20 mouse cellular contexts compared by ENCODE assay signal in the genomic region with DNA sequence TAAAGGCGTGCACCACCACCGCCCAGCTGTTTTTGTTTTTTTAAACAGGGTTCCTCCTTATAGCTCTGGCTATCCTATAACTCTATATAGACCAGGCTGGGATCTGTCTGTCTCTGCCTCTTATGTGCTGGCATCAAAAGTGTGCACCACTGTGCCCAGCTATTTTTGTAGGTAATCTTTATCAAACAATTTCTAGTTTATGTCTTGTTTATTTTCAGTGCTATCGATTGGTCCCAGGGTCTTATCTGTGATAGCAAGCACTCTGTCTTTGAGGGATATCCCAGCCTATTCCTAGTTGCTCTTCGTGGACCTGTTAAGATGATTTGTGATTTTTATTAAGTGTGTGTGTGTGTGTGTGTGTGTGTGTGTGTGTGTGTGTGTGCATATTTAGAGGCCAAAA. TPM values are rescaled to one million over a fixed set of nuclear protein-coding genes. Genes with fewer than 3 reads are reported as not detected.
DNase-seq lines count a peak whose midpoint lies in the region; ATAC-seq and TF ChIP-seq lines count a peak whose summit lies in the region.
"Had no signal": no experiment of that assay in that cellular context is flagged by ENCODE, and none has a peak within 500 bp of the region (broad histone marks: within the 10 kb centered on the region; RNA-seq: fewer than 3 reads in every experiment).

No protein-coding gene starts in this region.

- no peaks in the 10 kb centered on the region for H3K27me3 ChIP-seq in neural tube, embryonic 12.5 days (replicated peaks)
- no peaks in the 10 kb centered on the region for H3K27me3 ChIP-seq in liver, embryonic 12.5 days (replicated peaks)
- no peaks in the 10 kb centered on the region for H3K27me3 ChIP-seq in liver, embryonic 16.5 days (ENCODE audit: control insufficient read depth, insufficient read depth, low read depth, low read length)
- H3K27me3 ChIP-seq: CH12.LX; embryonic facial prominence, embryonic 12.5 days; forebrain, embryonic 12.5 days; heart, embryonic 13.5 days; hindbrain, embryonic 15.5 days had no signal

- WGBS in neural tube, embryonic 12.5 days: 86% methylated on average over 4 of the region's 4 CpGs
- whole genome bisulfite sequencing in liver, embryonic 12.5 days (ENCODE audit: insufficient replicate concordance): 39% methylated on average over 4 of the region's 4 CpGs
- WGBS in liver, embryonic 16.5 days (ENCODE audit: insufficient replicate concordance): 47% methylated on average over 4 of the region's 4 CpGs

- H3K9me3 ChIP-seq in neural tube, embryonic 12.5 days: no peaks in the 10 kb centered on the region
- H3K9me3 ChIP-seq in liver, embryonic 12.5 days (replicated peaks): no peaks in the 10 kb centered on the region
- no peaks in the 10 kb centered on the region for H3K9me3 ChIP-seq in liver, embryonic 16.5 days (replicated peaks; ENCODE audit: control insufficient read depth, low read length)
- H3K9me3 ChIP-seq: embryonic facial prominence, embryonic 12.5 days; forebrain, embryonic 12.5 days; heart, embryonic 13.5 days; hindbrain, embryonic 15.5 days had no signal

- H3K36me3 ChIP-seq in neural tube, embryonic 12.5 days: peaks cover 49% of the 10 kb centered on the region
- H3K36me3 ChIP-seq in liver, embryonic 12.5 days: peaks cover 77% of the 10 kb centered on the region
- peaks cover 37% of the 10 kb centered on the region for H3K36me3 ChIP-seq in liver, embryonic 16.5 days (ENCODE audit: control insufficient read depth, insufficient read depth)

- no peak for ATAC-seq in neural tube, embryonic 12.5 days (ENCODE audit: low FRiP score, low read depth)
- peak; percentile 65 for ATAC-seq in liver, embryonic 12.5 days
- peak; percentile 63 for ATAC-seq in liver, embryonic 16.5 days (ENCODE audit: low read depth)
- ATAC-seq: forebrain, embryonic 16.5 days had no signal

- H3K4me1 ChIP-seq in neural tube, embryonic 12.5 days: no peaks in the 10 kb centered on the region
- H3K4me1 ChIP-seq in liver, embryonic 12.5 days: peaks cover 53% of the 10 kb centered on the region
- peaks cover 19% of the 10 kb centered on the region for H3K4me1 ChIP-seq in liver, embryonic 16.5 days (ENCODE audit: control insufficient read depth, low read depth, low read length)
- H3K4me1 ChIP-seq: embryonic facial prominence, embryonic 12.5 days; forebrain, embryonic 12.5 days; heart, embryonic 13.5 days; hindbrain, embryonic 15.5 days had no signal

- no peak for TF ChIP-seq CTCF in layer of hippocampus, adult 2 months (conservative IDR thresholded peaks at IDR 0.05)

- no peak overlapping the region for H3K27ac ChIP-seq in neural tube, embryonic 12.5 days
- peak overlapping the region; percentile 72 for H3K27ac ChIP-seq in liver, embryonic 12.5 days
- peak overlapping the region; percentile 41 for H3K27ac ChIP-seq in liver, embryonic 16.5 days (ENCODE audit: low read length)
- no peak overlapping the region for H3K27ac ChIP-seq in layer of hippocampus, adult 2 months
- H3K27ac ChIP-seq: embryonic facial prominence, embryonic 12.5 days; forebrain, embryonic 12.5 days; heart, embryonic 13.5 days; hindbrain, embryonic 15.5 days had no signal

- no peak for DNase-seq in neural tube, embryonic 10.5 days (ENCODE audit: extremely low spot score, low spot score)
- DNase-seq in urinary bladder, postnatal 14 days (ENCODE audit: low spot score): no peak
- DNase-seq in layer of hippocampus, adult 2 months (ENCODE audit: low spot score in 2 of 2): no peak
- DNase-seq in heart, adult 18-20 months: no peak
- DNase-seq: adrenal gland, adult 2 months; adrenal gland, postnatal 25 days; cerebellum, adult 11 months; cerebellum, adult 8-10 months; cerebellum, postnatal 14 days; gastrocnemius, postnatal 10 days; heart, postnatal 36 days had no signal

- no peak overlapping the region for H3K4me2 ChIP-seq in neural tube, embryonic 12.5 days (replicated peaks)
- H3K4me2 ChIP-seq in liver, embryonic 12.5 days: peak overlapping the region; percentile 28; the same call in 1 of the 2 replicates
- no peak overlapping the region for H3K4me2 ChIP-seq in liver, embryonic 16.5 days (ENCODE audit: low read depth, low read length)
- H3K4me2 ChIP-seq: embryonic facial prominence, embryonic 12.5 days; forebrain, embryonic 12.5 days; heart, embryonic 13.5 days; hindbrain, embryonic 15.5 days had no signal

- 0 out of 2 replicates have a peak overlapping the region, but pooled peaks have one; percentile 1 for H3K9ac ChIP-seq in neural tube, embryonic 12.5 days
- H3K9ac ChIP-seq in liver, embryonic 12.5 days: no peak overlapping the region
- H3K9ac ChIP-seq in liver, embryonic 16.5 days (ENCODE audit: low read depth, low read length): no peak overlapping the region
- H3K9ac ChIP-seq: embryonic facial prominence, embryonic 12.5 days; forebrain, embryonic 12.5 days; heart, embryonic 13.5 days; hindbrain, embryonic 15.5 days had no signal

- no peak overlapping the region for H3K4me3 ChIP-seq in neural tube, embryonic 12.5 days
- no peak overlapping the region for H3K4me3 ChIP-seq in liver, embryonic 12.5 days
- no peak overlapping the region for H3K4me3 ChIP-seq in liver, embryonic 16.5 days (ENCODE audit: low read depth, low read length)
- no peak overlapping the region for H3K4me3 ChIP-seq in layer of hippocampus, adult 2 months
- H3K4me3 ChIP-seq: embryonic facial prominence, embryonic 12.5 days; forebrain, embryonic 12.5 days; heart, embryonic 13.5 days; hindbrain, embryonic 15.5 days had no signal

RNA-seq across cellular contexts. Expression of a gene that starts 38.8 kb away (rescaled TPM):
- polyA plus RNA-seq in neural tube, embryonic 12.5 days (2016; fragmentation: Nextera tagmentation; extraction: Ambion mirVana): 36.0 and 36.2 TPM in 2 replicates
- polyA plus RNA-seq in liver, embryonic 12.5 days (2016; fragmentation: Nextera tagmentation; extraction: Ambion mirVana): 36.3 and 38.4 TPM in 2 replicates
- 27.9 and 28.3 TPM in 2 replicates for polyA plus RNA-seq in liver, embryonic 16.5 days (2015; fragmentation: Nextera tagmentation; extraction: Ambion mirVana)
- 10 to 100 TPM; 36.7 to 40.8 TPM for total RNA-seq in layer of hippocampus, adult 2 months (2021)
- 10 to 100 TPM; 33.5 to 36.3 TPM for total RNA-seq in heart, adult 18-20 months (2021)

Comparison
In these comparisons a context has a peak if more than half of its experiments do, and no peak if none do; other contexts are left out.
1. H3K27ac ChIP-seq: peak in liver, embryonic 12.5 days (single experiment) and liver, embryonic 16.5 days (single experiment); none in neural tube, embryonic 12.5 days (single experiment) and layer of hippocampus, adult 2 months (single experiment).